Mouse (Mus musculus) liver, embryonic 14.5 days (tissue): Measurements from ENCODE around the gene Epsti1. TPM values are rescaled to one million over a fixed set of nuclear protein-coding genes. Genes with fewer than 3 reads are reported as not detected.

ENCODE experiments used
- ATAC-seq: fragments of 200-750 bp; cut with Nextera tagmentation; 2 replicates; pipeline ENCODE4 v1.8.0; 2017; ENCODE audit warnings: moderate number of reproducible peaks, mild to moderate bottlenecking, moderate library complexity; ENCODE audit not compliant: insufficient read depth
- DNase-seq, 3 experiments: peaks; one replicate each; pipeline ENCODE4 v3.0.0-alpha.2; 2012 to 2013; ENCODE audit warnings: low read depth in 3 of 3, low spot score in 3 of 3
- H3K27ac ChIP-seq: fragments of 300-500 bp; sonication (generic); 2 replicates; pipeline ENCODE4 v1.5.1; 2014; ENCODE audit warnings: moderate library complexity, mild to moderate bottlenecking, control low read depth, inconsistent platforms
- H3K27me3 ChIP-seq: fragments of 300-500 bp; sonication (generic); 2 replicates; pipeline ENCODE4 v1.6.1; 2014; ENCODE audit warnings: mild to moderate bottlenecking, low read length, moderate library complexity; ENCODE audit not compliant: control insufficient read depth, insufficient read depth
- H3K36me3 ChIP-seq: fragments of 300-500 bp; sonication (generic); replicated peaks from 2 replicates; pipeline ENCODE4 v1.6.1; 2014; ENCODE audit warnings: low read depth; ENCODE audit not compliant: control insufficient read depth, insufficient read depth
- H3K4me1 ChIP-seq, 2 experiments: fragments of 200-500 bp in 1 of 2; fragments of 300-500 bp in 1 of 2; sonication (generic) in 1 of 2; replicated peaks; 2 replicates each; pipeline ENCODE4 v1.6.1; 2012 to 2014; ENCODE audit warnings: antibody characterized with exemption in 1 of 2, inconsistent platforms in 1 of 2, low read length in 1 of 2; ENCODE audit not compliant: control insufficient read depth in 2 of 2, insufficient read depth in 2 of 2
- H3K4me2 ChIP-seq: fragments of 300-500 bp; sonication (generic); 2 replicates; pipeline ENCODE4 v1.6.1; 2014; ENCODE audit warnings: low read depth, mild to moderate bottlenecking, control low read depth, moderate library complexity
- H3K4me3 ChIP-seq, 2 experiments: fragments of 200-500 bp in 1 of 2; fragments of 300-500 bp in 1 of 2; sonication (generic) in 1 of 2; 2 replicates each; pipeline ENCODE4 v1.5.1; 2012 to 2014; ENCODE audit warnings: low read depth in 2 of 2, low read length in 2 of 2, mild to moderate bottlenecking in 2 of 2, control low read depth in 1 of 2, inconsistent platforms in 1 of 2, moderate library complexity in 1 of 2; ENCODE audit not compliant: insufficient read depth in 1 of 2
- H3K9ac ChIP-seq: fragments of 300-500 bp; sonication (generic); replicated peaks from 2 replicates; pipeline ENCODE4 v1.6.1; 2014; ENCODE audit warnings: mild to moderate bottlenecking, control low read depth, moderate library complexity
- H3K9me3 ChIP-seq: fragments of 300-500 bp; sonication (generic); 2 replicates; pipeline ENCODE4 v1.6.1; 2016; ENCODE audit warnings: low read length, mixed read lengths; ENCODE audit not compliant: control insufficient read depth
- CTCF ChIP-seq: IDR thresholded peaks from 2 replicates; pipeline ENCODE4 v1.5.1; 2016; ENCODE audit warnings: antibody characterized with exemption, low read depth, control low read depth
- EP300 ChIP-seq: IDR thresholded peaks from 2 replicates; pipeline ENCODE4 v1.6.1; 2016; ENCODE audit warnings: antibody characterized with exemption, low read depth
- WGBS: fragments of 180-500 bp; shearing (Covaris S2); extraction: QIAGEN DNeasy Blood & Tissue Kit; methylation state at CpG from one replicate; pipeline ENCODE4 v1.1.7; 2014; ENCODE audit not compliant: insufficient replicate concordance; 5-methylcytosine and 5-hydroxymethylcytosine counted together
- polyA plus RNA-seq, 2 experiments: library from polyadenylated mRNA; depleted of rRNA in 1 of 2; stranded (reverse) in 1 of 2; unstranded in 1 of 2; fragments of >200 nt; fragmentation: Nextera tagmentation in 1 of 2; extraction: Ambion mirVana in 1 of 2; gene quantifications; 2 replicates each; pipeline versions ENCODE4 v1.2.1 to v1.2.3; 2012 to 2014

Epsti1 gene
- polyA plus RNA-seq, 2 experiments: 1.0 to 1.1 TPM

- Histone ChIP-seq H3K9ac (no peak overlapping the region), H3K27ac (no peak overlapping the region), H3K4me1 (no peaks in the 10 kb centered on the region), H3K36me3 (no peaks in the 10 kb centered on the region), H3K27me3 (no peaks in the 10 kb centered on the region), H3K4me2 (no peak overlapping the region), H3K4me3 (no peak overlapping the region), H3K9me3 (no peaks in the 10 kb centered on the region)
- TF ChIP-seq EP300 (no peak), CTCF (no peak)
- DNase-seq (no peak), ATAC-seq (no peak)
- WGBS: 49% methylated on average over 9 of the region's 9 CpGs
Observed at GRCm38 (mm10) chr14:77942235-77942634, 38.2 kb downstream of the Epsti1 start.

- DNase-seq (no peak), ATAC-seq (no peak)
- no peak overlapping the region for H3K4me2 ChIP-seq
- H3K9ac ChIP-seq: no peak overlapping the region
- TF ChIP-seq CTCF (no peak), EP300 (no peak)
- WGBS: 76% methylated on average over 15 of the region's 15 CpGs
- H3K27ac ChIP-seq: no peak overlapping the region
- no peaks in the 10 kb centered on the region for H3K36me3 ChIP-seq
- no peak overlapping the region for H3K4me3 ChIP-seq
- no peaks in the 10 kb centered on the region for H3K27me3 ChIP-seq
- H3K4me1 ChIP-seq: no peaks in the 10 kb centered on the region
- no peaks in the 10 kb centered on the region for H3K9me3 ChIP-seq
Observed at GRCm38 (mm10) chr14:77942793-77943558, 38.9 kb downstream of the Epsti1 start.

- Histone ChIP-seq H3K27ac (no peak overlapping the region), H3K27me3 (no peaks in the 10 kb centered on the region), H3K4me3 (no peak overlapping the region), H3K4me1 (no peaks in the 10 kb centered on the region), H3K36me3 (no peaks in the 10 kb centered on the region), H3K9ac (no peak overlapping the region), H3K4me2 (no peak overlapping the region), H3K9me3 (no peaks in the 10 kb centered on the region)
- ATAC-seq (no peak), DNase-seq (no peak)
- TF ChIP-seq EP300 (no peak), CTCF (no peak)
- WGBS: 54% methylated on average over 6 of the region's 6 CpGs
Observed at GRCm38 (mm10) chr14:77961741-77962140, 57.7 kb downstream of the Epsti1 start.

- H3K27ac ChIP-seq: no peak overlapping the region
- no peak overlapping the region for H3K4me2 ChIP-seq
- DNase-seq: no peak
- TF ChIP-seq EP300 (no peak), CTCF (no peak)
- H3K36me3 ChIP-seq: no peaks in the 10 kb centered on the region
- ATAC-seq: no peak
- H3K9ac ChIP-seq: no peak overlapping the region
- no peaks in the 10 kb centered on the region for H3K9me3 ChIP-seq
- 45% methylated on average over 7 of the region's 7 CpGs for WGBS
- no peaks in the 10 kb centered on the region for H3K4me1 ChIP-seq
- no peaks in the 10 kb centered on the region for H3K27me3 ChIP-seq
- H3K4me3 ChIP-seq: no peak overlapping the region
Observed at GRCm38 (mm10) chr14:77963525-77963924, 59.5 kb downstream of the Epsti1 start.

GRCm38 (mm10) chr14:77971355-77971754 lies 67.3 kb downstream of the Epsti1 start:
- Histone ChIP-seq H3K4me3 (no peak overlapping the region), H3K9ac (no peak overlapping the region), H3K4me2 (no peak overlapping the region), H3K4me1 (no peaks in the 10 kb centered on the region), H3K36me3 (no peaks in the 10 kb centered on the region), H3K9me3 (no peaks in the 10 kb centered on the region), H3K27me3 (no peaks in the 10 kb centered on the region), H3K27ac (no peak overlapping the region)
- TF ChIP-seq CTCF (no peak), EP300 (no peak)
- WGBS: 66% methylated on average over 4 of the region's 4 CpGs
- no peak for DNase-seq
- no peak for ATAC-seq
